Mouse (Mus musculus) liver, adult (tissue): ENCODE measurements around the gene Trnt1.

Source experiments
- GATA4 ChIP-seq: IDR thresholded peaks from 2 replicates; pipeline ENCODE4 v1.6.1; 2014; ENCODE audit warnings: mild to moderate bottlenecking, low read length; ENCODE audit not compliant: insufficient replicate concordance

Trnt1 gene

DNA sequence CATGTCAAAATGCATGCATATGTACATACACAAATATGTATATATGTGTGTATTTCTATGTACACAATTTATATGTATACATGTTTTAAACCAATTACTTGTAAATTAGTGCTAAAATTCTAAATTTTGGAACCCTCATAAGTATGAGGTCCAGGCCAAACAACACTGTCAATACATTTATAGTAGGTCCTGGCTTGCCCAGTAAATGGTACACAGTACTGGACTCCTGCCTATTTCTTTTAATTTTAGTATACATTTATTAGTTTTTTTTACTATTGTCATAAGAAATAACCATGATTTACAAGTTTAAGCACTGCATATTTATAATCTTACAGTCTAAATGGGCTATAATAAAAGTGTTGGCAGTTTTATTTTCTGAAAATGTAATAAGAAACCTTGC is 50.3 kb downstream of the Trnt1 start:
- TF ChIP-seq GATA4 = no peak

DNA sequence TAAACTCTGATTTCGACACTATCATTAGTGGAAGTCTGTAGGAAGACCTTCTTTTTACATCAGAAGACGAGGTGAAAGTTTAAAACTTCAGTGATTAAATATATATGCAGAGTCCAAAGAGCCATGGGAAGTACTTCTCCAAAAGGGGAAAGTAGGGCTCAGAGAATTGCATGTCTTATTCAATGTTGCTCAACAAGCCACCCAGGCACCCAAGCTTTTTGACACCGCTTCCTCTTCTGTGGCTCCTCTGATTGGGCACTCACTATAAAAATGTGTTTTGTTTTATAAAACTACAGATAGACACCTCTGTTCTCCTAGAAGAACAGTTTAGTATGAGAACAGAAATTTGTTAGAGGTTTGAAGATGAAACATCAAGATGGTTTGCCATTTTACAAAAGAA is 51.0 kb downstream of the Trnt1 start:
- no peak for TF ChIP-seq GATA4

- no peak for TF ChIP-seq GATA4
These were observed 51.6 kb downstream of the Trnt1 start for GRCm38 (mm10) chr6:106820566-106820965.

GRCm38 (mm10) chr6:106822329-106822728 is 53.4 kb downstream of the Trnt1 start:
- no peak for TF ChIP-seq GATA4
